Mouse (Mus musculus) bone marrow, adult 2 months (tissue): ENCODE measurements at regions not wholly inside any gene's neighbourhood (a gene's known extent, or its start where the extent isn't known, plus 50 kb on each side); places are given as distances from the start of the nearest gene placed in this dataset.

Experiments used
- H3K27ac ChIP-seq: fragments of 200-500 bp; 2 replicates; pipeline ENCODE4 v1.5.1; 2012; ENCODE audit warnings: low read depth, mild to moderate bottlenecking, control low read depth, inconsistent platforms, low read length; ENCODE audit not compliant: control insufficient read depth, poor library complexity, insufficient read depth
- H3K4me1 ChIP-seq: fragments of 200-500 bp; 2 replicates; pipeline ENCODE4 v1.6.1; 2011; ENCODE audit warnings: low read length; ENCODE audit not compliant: control insufficient read depth, insufficient read depth
- H3K4me3 ChIP-seq: fragments of 200-500 bp; replicated peaks from 2 replicates; pipeline ENCODE3; 2011; ENCODE audit warnings: mild to moderate bottlenecking, low read depth, low read length, control low read depth; ENCODE audit not compliant: control insufficient read depth
- CTCF ChIP-seq: fragments of 200-500 bp; IDR thresholded peaks from 2 replicates; pipeline ENCODE4 v1.5.1; 2011; ENCODE audit warnings: low read length, control low read depth; ENCODE audit not compliant: control insufficient read depth, insufficient read depth
- POLR2A ChIP-seq: fragments of 200-500 bp; IDR thresholded peaks from 2 replicates; pipeline ENCODE4 v1.6.1; 2011; ENCODE audit warnings: low read depth, mild to moderate bottlenecking, control low read depth, low read length, borderline replicate concordance; ENCODE audit not compliant: control insufficient read depth
- WGBS: fragments of 180-500 bp; shearing (Covaris S2); methylation state at CpG from one replicate; pipeline ENCODE4 v1.1.7; 2018; 5-methylcytosine and 5-hydroxymethylcytosine counted together

DNA sequence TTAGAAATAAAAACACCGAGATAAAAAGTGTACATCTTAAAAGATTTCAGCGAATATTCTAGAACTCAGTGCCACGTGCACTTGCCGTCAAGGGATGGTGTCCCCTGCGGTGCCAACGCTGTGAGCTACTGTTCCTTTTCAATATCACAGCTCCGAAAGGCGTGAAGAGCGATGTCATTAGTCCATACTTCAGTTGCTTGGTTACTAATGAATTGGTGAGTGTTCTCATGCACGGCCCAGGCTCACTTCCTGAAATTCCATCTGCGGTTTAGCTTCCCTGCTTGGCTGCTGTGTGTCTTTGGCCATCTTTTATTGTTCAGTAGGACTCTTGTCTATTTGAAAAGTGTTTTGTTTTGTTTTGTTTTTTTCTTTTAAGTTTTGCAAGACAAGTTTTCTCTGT lies 93.2 kb downstream of the Tfap2c start:
- TF ChIP-seq CTCF (no peak), POLR2A (no peak)
- WGBS, result 56% methylated on average over 11 of the region's 11 CpGs
- no peak overlapping the region for H3K4me3 ChIP-seq
- H3K27ac ChIP-seq, result no peak overlapping the region
- H3K4me1 ChIP-seq, result no peaks in the 10 kb centered on the region

- TF ChIP-seq POLR2A (no peak), CTCF (no peak)
- WGBS, result 13% methylated on average over 12 of the region's 12 CpGs
- Histone ChIP-seq H3K27ac (no peak overlapping the region; the same call in 1 of the 2 replicates), H3K4me1 (no peaks in the 10 kb centered on the region), H3K4me3 (no peak overlapping the region)
These were observed 94.5 kb downstream of the Tfap2c start for GRCm38 (mm10) chr2:172643860-172644259.

- Histone ChIP-seq H3K4me1 (no peaks in the 10 kb centered on the region), H3K4me3 (no peak overlapping the region), H3K27ac (no peak overlapping the region)
- no peak for TF ChIP-seq POLR2A
- no peak for TF ChIP-seq CTCF
- WGBS, result 31% methylated on average over 6 of the region's 6 CpGs
These were observed 95.1 kb downstream of the Tfap2c start for GRCm38 (mm10) chr2:172644451-172644850.

GRCm38 (mm10) chr2:172648072-172648471 lies 98.7 kb downstream of the Tfap2c start:
- Histone ChIP-seq H3K4me3 (no peak overlapping the region), H3K27ac (no peak overlapping the region), H3K4me1 (no peaks in the 10 kb centered on the region)
- no peak for TF ChIP-seq POLR2A
- 4% methylated on average over 11 of the region's 11 CpGs for WGBS

GRCm38 (mm10) chr2:172660479-172660878 lies 111.1 kb downstream of the Tfap2c start:
- TF ChIP-seq CTCF, result no peak
- TF ChIP-seq POLR2A, result no peak
- H3K27ac ChIP-seq, result no peak overlapping the region; the same call in 1 of the 2 replicates
- 78% methylated on average over 10 of the region's 10 CpGs for WGBS
- no peak overlapping the region for H3K4me3 ChIP-seq
- H3K4me1 ChIP-seq, result no peaks in the 10 kb centered on the region

DNA sequence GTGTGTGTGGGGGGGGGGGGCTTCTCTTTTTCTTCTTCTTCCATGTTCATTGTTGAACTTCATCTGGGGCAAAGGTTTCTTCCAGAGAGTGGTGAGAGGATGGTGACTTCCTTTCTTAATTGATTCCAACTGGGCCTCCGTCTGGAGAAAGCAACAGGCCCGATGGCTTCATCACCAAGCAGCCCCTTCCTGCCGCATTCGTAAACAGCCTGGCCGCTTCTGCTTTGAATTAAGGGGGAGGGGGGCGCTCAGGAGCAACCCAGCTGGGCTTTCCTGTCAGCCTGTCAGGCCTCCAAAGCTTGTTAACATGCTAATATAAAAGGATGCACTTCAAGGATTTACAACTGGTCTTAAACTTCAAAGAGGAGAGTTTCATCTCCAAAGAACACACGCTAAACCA lies 111.5 kb downstream of the Tfap2c start:
- no peak overlapping the region for H3K4me3 ChIP-seq
- no peaks in the 10 kb centered on the region for H3K4me1 ChIP-seq
- H3K27ac ChIP-seq, result no peak overlapping the region
- TF ChIP-seq POLR2A (no peak), CTCF (no peak)
- WGBS, result 5% methylated on average over 7 of the region's 7 CpGs

DNA sequence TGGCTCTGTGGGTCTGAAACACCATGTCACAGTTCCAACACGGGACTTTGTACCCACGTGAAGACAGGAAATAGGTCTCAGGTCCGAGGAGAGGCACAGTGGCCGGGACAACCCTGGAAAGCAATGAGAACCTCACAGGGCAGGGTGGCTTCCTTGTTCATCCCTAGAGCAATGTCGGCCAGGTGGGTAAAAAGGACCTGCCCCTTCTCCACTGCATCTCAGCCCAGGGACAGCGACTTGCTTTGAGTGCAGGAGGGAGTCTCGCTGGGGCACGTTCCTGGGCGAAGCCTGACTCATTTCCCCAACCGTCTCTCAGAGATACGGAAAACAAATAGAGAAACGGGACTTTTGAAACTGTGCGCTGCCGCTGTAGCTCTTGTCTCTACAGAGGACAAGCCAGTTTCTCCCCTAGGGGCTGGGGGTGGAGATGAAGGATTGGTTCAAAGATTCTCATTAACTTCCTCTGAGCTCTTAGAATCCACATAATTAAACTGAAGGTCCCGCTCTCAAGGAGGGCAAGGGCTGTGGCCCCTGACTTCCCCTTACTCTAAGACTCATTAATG lies 112.1 kb downstream of the Tfap2c start:
- WGBS, result 6% methylated on average over 15 of the region's 15 CpGs
- TF ChIP-seq POLR2A (no peak), CTCF (no peak)
- Histone ChIP-seq H3K27ac (no peak overlapping the region), H3K4me1 (no peaks in the 10 kb centered on the region), H3K4me3 (no peak overlapping the region)

DNA sequence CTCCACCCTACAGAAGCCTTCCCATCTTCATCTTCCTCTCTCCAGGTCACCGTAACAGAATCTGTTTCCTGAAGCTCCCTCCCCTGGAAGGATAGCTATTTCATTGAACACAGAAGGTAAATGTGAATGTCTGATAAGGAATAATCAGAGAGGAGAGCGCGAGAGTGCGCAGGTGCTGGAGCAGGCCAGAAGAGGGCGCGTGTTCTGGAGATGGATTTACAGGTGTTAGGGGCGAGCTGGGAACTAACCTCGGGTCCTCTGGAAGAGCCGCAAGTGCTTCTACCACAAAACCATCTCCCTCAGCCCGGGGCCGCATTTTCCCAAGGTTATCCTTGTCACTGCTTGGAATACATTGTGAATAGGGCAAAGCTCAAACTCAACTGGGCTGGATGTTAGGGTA lies 112.8 kb downstream of the Tfap2c start:
- no peaks in the 10 kb centered on the region for H3K4me1 ChIP-seq
- TF ChIP-seq POLR2A (no peak), CTCF (no peak)
- no peak overlapping the region for H3K4me3 ChIP-seq
- no peak overlapping the region for H3K27ac ChIP-seq
- 62% methylated on average over 11 of the region's 11 CpGs for WGBS

DNA sequence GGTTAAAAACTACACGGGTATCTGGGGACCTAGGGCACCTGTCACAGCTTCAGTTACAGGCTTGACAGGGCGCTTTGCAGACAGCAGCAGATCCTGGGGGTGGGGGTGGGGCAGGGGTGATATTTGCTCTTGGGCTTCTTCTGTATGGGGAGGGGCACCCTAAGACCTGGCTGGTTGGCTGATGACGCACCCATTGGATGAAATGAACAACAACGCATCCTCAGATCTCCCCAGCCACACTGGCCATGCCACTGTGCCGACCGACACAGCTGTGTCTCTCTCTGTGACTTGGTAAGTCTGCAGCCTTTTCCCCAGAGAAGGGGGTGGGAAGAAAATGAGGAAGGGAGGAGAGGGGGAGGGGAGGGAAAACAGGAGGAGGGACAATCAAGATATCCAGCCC lies 114.3 kb downstream of the Tfap2c start:
- Histone ChIP-seq H3K4me3 (no peak overlapping the region), H3K27ac (no peak overlapping the region), H3K4me1 (no peaks in the 10 kb centered on the region)
- WGBS, result 18% methylated on average over 6 of the region's 6 CpGs
- no peak for TF ChIP-seq CTCF
- TF ChIP-seq POLR2A, result no peak
